Mouse (Mus musculus) heart, embryonic 10.5 days (tissue): ENCODE results near the gene Dennd1b. TPM values are rescaled to one million over a fixed set of nuclear protein-coding genes. Genes with fewer than 3 reads are reported as not detected.

Experiments used
- DNase-seq: peaks from one replicate; pipeline ENCODE4 v3.0.0-alpha.2; 2017; ENCODE audit warnings: low spot score
- H3K27ac ChIP-seq: fragments of 300-500 bp; sonication (generic); 2 replicates; pipeline ENCODE4 v1.5.1; 2016; ENCODE audit warnings: mild to moderate bottlenecking
- H3K27me3 ChIP-seq: fragments of 300-500 bp; sonication (generic); 2 replicates; pipeline ENCODE4 v1.6.1; 2016; ENCODE audit warnings: mild to moderate bottlenecking; ENCODE audit not compliant: poor library complexity, insufficient read depth, severe bottlenecking
- H3K36me3 ChIP-seq: fragments of 300-500 bp; sonication (generic); 2 replicates; pipeline ENCODE4 v1.6.1; 2016; ENCODE audit warnings: mild to moderate bottlenecking, moderate library complexity
- H3K4me1 ChIP-seq: fragments of 300-500 bp; sonication (generic); 2 replicates; pipeline ENCODE4 v1.6.1; 2016; ENCODE audit warnings: mild to moderate bottlenecking
- H3K4me3 ChIP-seq: fragments of 300-500 bp; sonication (generic); 2 replicates; pipeline ENCODE4 v1.5.1; 2016; ENCODE audit warnings: mild to moderate bottlenecking, moderate library complexity
- H3K9me3 ChIP-seq: fragments of 300-500 bp; sonication (generic); 2 replicates; pipeline ENCODE4 v1.6.1; 2016; ENCODE audit warnings: mild to moderate bottlenecking, moderate library complexity
- WGBS: fragments of 180-500 bp; shearing (Covaris S2); methylation state at CpG from one replicate; pipeline ENCODE4 v1.1.7; 2016; 5-methylcytosine and 5-hydroxymethylcytosine counted together
- polyA plus RNA-seq: library from polyadenylated mRNA; unstranded; fragments of >200 nt; fragmentation: Nextera tagmentation; extraction: Ambion mirVana; gene quantifications from 2 replicates; pipeline ENCODE4 v1.2.1, GENCODE M21; 2016

The Dennd1b gene
- polyA plus RNA-seq, 1 experiment from 2014 or later, result 9.3 TPM

DNA sequence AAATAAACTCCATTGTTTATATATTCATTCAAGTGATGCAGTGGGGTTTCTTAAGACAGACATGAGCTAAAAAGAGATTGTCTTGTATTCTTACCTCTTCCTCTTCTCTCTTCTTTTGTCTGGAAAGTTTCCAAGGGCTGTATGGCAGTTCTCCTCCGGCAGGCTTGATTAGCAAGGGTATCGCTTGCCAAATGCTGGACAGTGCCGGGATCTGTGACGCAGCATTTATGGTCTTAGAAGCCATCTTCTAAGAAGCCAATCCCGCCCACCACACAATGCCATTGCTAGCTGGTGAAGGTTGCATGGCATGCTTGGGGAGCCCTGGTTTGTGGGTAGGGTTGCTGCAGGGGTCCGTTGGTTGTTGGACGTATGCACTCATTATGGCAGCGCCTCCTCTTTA lies 115.8 kb downstream of the Dennd1b start:
- no peak overlapping the region for H3K27ac ChIP-seq
- H3K9me3 ChIP-seq, result no peaks in the 10 kb centered on the region
- no peak overlapping the region for H3K4me3 ChIP-seq
- WGBS, result 71% methylated on average over 8 of the region's 8 CpGs
- H3K4me1 ChIP-seq, result peaks cover 4% of the 10 kb centered on the region; the same call in 1 of the 2 replicates
- no peaks in the 10 kb centered on the region for H3K27me3 ChIP-seq
- 0 out of 2 replicates have a peak, but pooled peaks cover 4% of the 10 kb centered on the region for H3K36me3 ChIP-seq
- DNase-seq, result no peak

DNA sequence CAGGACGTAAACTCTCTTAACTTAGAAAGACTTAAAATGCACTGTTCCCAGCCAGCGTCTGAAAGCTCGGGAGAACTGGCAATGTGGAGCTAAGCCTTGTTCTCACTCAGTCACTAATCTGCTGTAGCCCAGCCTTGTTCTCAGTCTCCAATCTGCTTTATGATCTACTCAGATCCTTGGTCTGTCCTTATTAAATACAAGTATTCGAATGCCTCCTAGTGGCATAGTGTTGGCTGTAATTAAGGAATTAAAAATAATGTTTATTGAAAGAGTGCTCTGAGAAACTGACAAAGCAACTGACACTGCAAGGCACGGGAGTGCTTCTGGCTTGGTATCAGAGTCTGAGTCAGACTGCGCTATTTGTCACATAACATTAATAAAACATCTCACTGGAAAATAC lies 116.3 kb downstream of the Dennd1b start:
- Histone ChIP-seq H3K27ac (no peak overlapping the region), H3K4me3 (no peak overlapping the region), H3K36me3 (0 out of 2 replicates have a peak, but pooled peaks cover under 1% of the 10 kb centered on the region), H3K4me1 (peaks cover 4% of the 10 kb centered on the region; the same call in 1 of the 2 replicates), H3K27me3 (no peaks in the 10 kb centered on the region), H3K9me3 (no peaks in the 10 kb centered on the region)
- DNase-seq, result no peak
- 81% methylated on average over 6 of the region's 6 CpGs for WGBS

DNA sequence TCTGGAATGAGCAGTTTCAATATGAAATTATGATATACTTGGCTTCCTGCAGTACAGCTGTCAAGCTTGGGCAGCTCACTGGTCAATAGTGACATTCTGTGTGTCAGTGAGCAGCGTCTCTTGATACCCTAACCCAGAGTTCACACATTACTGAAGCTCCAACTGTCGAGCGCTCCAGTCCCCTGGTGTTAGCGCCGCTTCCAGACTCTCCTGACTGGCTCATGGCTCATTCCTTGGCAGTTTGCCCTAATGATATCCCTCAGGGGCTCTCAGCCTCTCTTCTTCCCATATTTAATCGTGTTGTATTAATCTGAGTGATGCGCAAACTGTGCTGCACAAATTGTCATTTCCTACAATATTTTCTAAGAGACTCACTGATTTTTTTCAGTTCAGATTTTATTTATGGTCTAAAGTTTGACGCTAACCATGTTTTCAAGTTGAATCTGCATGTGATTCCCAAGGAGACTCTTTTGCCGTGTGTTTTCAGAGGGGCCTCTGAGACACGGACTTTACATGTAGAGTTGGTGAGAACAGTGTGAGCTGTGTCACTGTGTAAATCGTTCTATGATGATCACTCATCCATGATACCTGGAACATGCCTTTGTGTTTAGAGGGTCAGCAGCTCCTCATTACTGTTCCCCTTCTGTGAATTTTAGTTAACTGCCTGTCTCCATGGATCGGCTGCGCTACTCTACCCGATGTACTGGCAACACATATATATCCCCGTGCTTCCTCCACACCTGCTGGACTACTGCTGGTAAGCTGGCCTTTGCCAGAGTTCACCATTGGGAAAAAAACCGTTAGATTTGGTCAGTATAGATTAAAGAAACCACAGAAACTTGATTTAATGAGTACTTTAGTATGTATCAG lies 117.5 kb downstream of the Dennd1b start:
- Histone ChIP-seq H3K27ac (no peak overlapping the region), H3K27me3 (no peaks in the 10 kb centered on the region), H3K36me3 (no peaks in the 10 kb centered on the region), H3K4me3 (no peak overlapping the region), H3K9me3 (no peaks in the 10 kb centered on the region), H3K4me1 (peaks cover 4% of the 10 kb centered on the region; the same call in 1 of the 2 replicates)
- WGBS, result 75% methylated on average over 16 of the region's 16 CpGs
- no peak for DNase-seq

DNA sequence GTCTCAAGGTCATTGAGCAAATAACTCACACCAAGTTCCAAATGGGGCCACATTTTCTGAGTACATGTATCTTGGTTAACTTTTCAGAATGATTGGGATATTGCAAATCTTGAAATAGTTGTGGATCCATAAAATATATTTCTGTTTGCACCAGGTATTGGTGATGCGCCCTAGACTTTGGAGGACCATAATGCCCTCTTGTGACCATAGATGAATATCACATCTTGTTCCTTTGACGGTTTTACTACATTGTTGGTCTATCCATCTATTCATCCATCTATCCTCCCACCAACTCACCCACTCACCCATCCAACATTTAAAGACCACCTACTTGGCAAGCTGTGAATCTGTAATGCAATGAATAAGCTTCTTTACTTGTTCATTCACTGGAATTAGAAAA lies 120.1 kb downstream of the Dennd1b start:
- no peak for DNase-seq
- H3K9me3 ChIP-seq, result no peaks in the 10 kb centered on the region
- 69% methylated on average over 2 of the region's 2 CpGs for WGBS
- no peaks in the 10 kb centered on the region for H3K36me3 ChIP-seq
- H3K27ac ChIP-seq, result no peak overlapping the region
- no peaks in the 10 kb centered on the region for H3K27me3 ChIP-seq
- peaks cover 4% of the 10 kb centered on the region; the same call in 1 of the 2 replicates for H3K4me1 ChIP-seq
- no peak overlapping the region for H3K4me3 ChIP-seq

DNA sequence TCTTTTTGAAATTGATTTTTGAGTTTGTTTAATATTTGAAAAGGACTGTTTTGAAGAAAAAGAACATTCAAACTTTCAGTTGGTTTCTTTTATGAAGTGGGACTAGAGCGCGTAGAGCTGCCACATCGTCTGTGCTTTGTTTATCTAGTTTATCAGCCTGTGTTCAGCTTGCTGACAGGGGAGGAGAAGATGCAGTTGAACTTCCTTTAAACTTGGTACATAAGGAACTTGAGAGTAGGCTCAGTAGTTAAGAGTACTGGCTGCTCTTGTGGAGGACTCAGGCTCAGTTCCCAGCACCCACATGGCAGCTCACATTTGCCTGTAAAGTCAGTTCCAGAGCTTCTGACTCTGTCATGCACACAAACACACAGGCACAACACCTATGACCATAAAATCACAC lies 124.3 kb downstream of the Dennd1b start:
- H3K4me1 ChIP-seq, result no peaks in the 10 kb centered on the region
- 70% methylated on average over 3 of the region's 3 CpGs for WGBS
- H3K9me3 ChIP-seq, result no peaks in the 10 kb centered on the region
- DNase-seq, result no peak
- no peak overlapping the region for H3K4me3 ChIP-seq
- no peaks in the 10 kb centered on the region for H3K36me3 ChIP-seq
- H3K27me3 ChIP-seq, result no peaks in the 10 kb centered on the region
- no peak overlapping the region for H3K27ac ChIP-seq

DNA sequence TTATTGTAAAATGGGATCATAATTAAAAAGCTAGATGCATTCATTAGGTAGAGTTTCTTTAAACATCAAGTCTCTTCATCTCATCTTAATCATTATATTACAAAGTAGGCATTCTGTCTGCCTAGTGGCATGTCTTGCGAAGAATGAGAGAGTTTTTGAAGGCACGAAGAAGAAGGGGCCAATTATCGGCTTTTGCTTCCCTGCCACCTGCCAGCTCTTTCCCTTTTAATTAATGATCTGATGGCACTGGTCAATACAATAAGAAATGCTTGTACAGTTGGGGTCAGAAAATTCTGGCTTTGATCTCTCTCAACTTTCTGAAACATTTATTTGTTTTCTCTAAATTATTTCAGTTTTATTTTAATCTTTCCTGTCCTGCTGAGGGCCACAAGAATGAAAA lies 127.5 kb downstream of the Dennd1b start:
- no peaks in the 10 kb centered on the region for H3K9me3 ChIP-seq
- 91% methylated on average over 3 of the region's 3 CpGs for WGBS

DNA sequence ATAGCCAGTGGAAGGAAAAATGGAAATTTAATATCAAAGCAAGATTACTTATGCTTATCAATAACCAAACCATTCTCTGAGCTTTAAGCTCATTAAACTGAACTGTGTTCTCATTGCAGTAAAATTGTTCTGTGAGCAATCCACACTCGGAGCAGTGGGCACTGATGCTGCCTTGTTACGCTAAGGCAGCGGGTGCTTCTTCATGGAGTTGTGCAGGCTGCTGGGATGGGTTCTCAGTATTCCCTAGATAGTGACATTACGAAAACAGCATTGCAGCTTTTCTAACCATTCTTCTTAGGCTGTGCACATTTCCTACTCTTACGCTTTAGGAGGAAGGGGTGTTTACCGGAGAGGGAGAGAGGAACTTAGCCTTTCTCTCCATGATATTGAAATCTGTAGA lies 128.5 kb downstream of the Dennd1b start:
- DNase-seq, result no peak
- H3K27me3 ChIP-seq, result no peaks in the 10 kb centered on the region
- H3K4me1 ChIP-seq, result no peaks in the 10 kb centered on the region
- H3K9me3 ChIP-seq, result no peaks in the 10 kb centered on the region
- H3K4me3 ChIP-seq, result no peak overlapping the region
- WGBS, result 92% methylated on average over 6 of the region's 6 CpGs
- no peak overlapping the region for H3K27ac ChIP-seq
- H3K36me3 ChIP-seq, result peaks cover 5% of the 10 kb centered on the region; the same call in 1 of the 2 replicates

More for the DNA sequence above, 127.5 kb downstream of the Dennd1b start:
- Histone ChIP-seq H3K4me3 (no peak overlapping the region), H3K4me1 (no peaks in the 10 kb centered on the region), H3K27me3 (no peaks in the 10 kb centered on the region), H3K36me3 (peaks cover 2% of the 10 kb centered on the region; the same call in 1 of the 2 replicates), H3K27ac (no peak overlapping the region)
- DNase-seq, result no peak

DNA sequence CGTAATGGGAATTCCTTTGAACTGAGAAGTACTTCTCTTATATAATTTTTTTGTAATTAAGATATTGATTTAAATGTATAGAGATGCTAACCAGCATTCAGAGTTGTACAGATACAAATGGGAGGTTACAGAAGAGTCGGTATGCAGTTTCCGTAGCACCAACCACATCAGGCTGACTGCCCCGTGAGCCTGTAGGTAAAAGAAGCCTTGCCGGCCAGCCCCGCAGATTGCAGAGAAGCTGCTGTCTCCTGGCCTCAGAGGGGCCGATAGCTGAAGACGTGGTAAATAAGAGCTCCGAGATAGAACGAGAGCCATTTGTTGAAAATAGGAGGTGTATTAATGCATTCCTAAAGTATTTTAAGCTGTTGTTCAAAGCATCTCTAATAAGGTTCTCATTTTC lies 128.9 kb downstream of the Dennd1b start:
- no peaks in the 10 kb centered on the region for H3K4me1 ChIP-seq
- no peak overlapping the region for H3K27ac ChIP-seq
- DNase-seq, result no peak
- peaks cover 5% of the 10 kb centered on the region; the same call in 1 of the 2 replicates for H3K36me3 ChIP-seq
- H3K9me3 ChIP-seq, result no peaks in the 10 kb centered on the region
- WGBS, result 75% methylated on average over 10 of the region's 10 CpGs
- no peaks in the 10 kb centered on the region for H3K27me3 ChIP-seq
- no peak overlapping the region for H3K4me3 ChIP-seq

DNA sequence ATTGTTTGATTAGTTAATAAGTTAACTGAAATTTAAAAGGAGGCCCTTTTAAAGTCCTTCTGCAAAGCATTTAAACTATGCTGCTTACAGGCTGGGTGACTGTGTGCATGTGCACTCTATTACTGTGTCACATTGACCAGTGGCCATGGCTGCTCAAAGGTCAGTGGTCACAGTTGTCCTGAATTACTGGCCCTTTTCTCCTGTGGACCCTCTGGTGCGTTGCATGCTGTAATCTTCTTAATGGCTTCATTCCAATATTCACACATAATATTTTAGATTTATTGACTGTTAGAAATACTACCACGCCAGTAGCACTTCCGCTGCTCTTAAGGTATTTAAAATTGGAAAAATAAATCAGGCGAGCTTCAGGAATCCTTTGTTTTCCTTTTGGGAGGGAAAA lies 129.5 kb downstream of the Dennd1b start:
- H3K36me3 ChIP-seq, result peaks cover 5% of the 10 kb centered on the region; the same call in 1 of the 2 replicates
- WGBS, result 86% methylated on average over 4 of the region's 4 CpGs
- no peak overlapping the region for H3K27ac ChIP-seq
- H3K4me3 ChIP-seq, result no peak overlapping the region
- H3K27me3 ChIP-seq, result no peaks in the 10 kb centered on the region
- no peaks in the 10 kb centered on the region for H3K4me1 ChIP-seq
- no peak for DNase-seq
- H3K9me3 ChIP-seq, result no peaks in the 10 kb centered on the region

DNA sequence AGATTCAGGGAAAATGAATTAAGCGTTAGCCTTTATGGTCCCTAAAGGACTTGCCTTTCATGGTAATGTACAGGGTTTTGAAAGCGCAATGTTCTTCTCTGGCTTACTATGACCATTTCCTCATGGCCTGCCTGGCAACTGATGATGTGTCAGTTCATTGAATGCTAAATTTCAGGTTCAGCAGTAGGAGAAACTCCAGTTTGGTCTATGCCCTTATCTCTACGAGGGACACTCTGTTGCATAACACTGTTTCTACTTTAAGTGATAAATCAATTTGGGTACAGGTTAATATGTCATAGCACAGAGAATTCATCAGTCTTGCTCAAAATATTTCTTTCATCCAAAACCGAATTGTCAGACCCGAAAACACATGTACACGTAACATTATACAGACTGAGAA lies 133.1 kb downstream of the Dennd1b start:
- Histone ChIP-seq H3K27ac (no peak overlapping the region), H3K4me1 (no peaks in the 10 kb centered on the region), H3K4me3 (no peak overlapping the region), H3K9me3 (no peaks in the 10 kb centered on the region), H3K27me3 (no peaks in the 10 kb centered on the region), H3K36me3 (peaks cover 5% of the 10 kb centered on the region; the same call in 1 of the 2 replicates)
- WGBS, result 89% methylated on average over 6 of the region's 6 CpGs
- no peak for DNase-seq

DNA sequence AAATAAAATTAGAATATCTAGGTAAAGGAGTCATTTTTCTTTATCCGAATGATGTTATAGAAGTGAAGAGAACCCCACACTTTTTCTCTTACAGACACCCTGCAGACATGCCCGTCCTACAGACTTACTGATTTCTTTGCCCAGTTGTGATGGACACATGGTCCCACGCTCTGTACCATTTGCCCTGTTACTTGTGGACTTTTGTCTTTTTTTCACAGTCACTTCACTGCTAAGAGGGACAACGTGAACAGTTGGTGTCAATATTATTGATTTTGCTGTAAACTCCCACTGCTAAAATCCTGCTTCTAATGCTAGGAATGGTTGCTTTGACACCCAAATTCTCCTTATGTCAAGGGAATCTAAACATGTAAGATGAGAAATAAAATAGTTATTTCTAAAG lies 134.9 kb downstream of the Dennd1b start:
- H3K9me3 ChIP-seq, result no peaks in the 10 kb centered on the region
- H3K27ac ChIP-seq, result no peak overlapping the region
- no peak for DNase-seq
- H3K36me3 ChIP-seq, result peaks cover 11% of the 10 kb centered on the region; the same call in 1 of the 2 replicates
- no peaks in the 10 kb centered on the region for H3K27me3 ChIP-seq
- 87% methylated on average over 4 of the region's 4 CpGs for WGBS
- no peaks in the 10 kb centered on the region for H3K4me1 ChIP-seq
- no peak overlapping the region for H3K4me3 ChIP-seq

DNA sequence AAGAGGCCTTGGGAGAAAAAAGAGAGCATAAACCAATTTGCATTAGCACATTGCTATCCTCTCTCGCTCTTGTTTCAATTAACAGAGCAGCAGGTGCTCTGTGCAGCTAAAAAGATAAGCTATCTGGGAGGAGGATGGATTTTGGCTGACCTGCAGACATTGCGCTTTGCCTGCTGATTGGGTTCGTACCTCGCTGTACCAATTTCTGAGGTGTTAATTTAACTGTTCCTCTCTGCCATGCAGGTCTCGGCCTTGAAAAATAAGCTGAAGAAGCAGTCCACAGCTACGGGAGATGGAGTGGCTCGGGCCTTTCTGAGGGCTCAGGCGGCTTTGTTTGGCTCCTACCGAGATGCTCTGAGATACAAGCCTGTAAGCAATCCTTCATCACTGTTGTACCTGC lies 138.5 kb downstream of the Dennd1b start:
- no peaks in the 10 kb centered on the region for H3K4me1 ChIP-seq
- H3K9me3 ChIP-seq, result no peaks in the 10 kb centered on the region
- no peaks in the 10 kb centered on the region for H3K27me3 ChIP-seq
- 55% methylated on average over 9 of the region's 9 CpGs for WGBS
- H3K27ac ChIP-seq, result no peak overlapping the region
- no peak overlapping the region for H3K4me3 ChIP-seq
- DNase-seq, result no peak
- H3K36me3 ChIP-seq, result peaks cover 23% of the 10 kb centered on the region; the same call in 1 of the 2 replicates

DNA sequence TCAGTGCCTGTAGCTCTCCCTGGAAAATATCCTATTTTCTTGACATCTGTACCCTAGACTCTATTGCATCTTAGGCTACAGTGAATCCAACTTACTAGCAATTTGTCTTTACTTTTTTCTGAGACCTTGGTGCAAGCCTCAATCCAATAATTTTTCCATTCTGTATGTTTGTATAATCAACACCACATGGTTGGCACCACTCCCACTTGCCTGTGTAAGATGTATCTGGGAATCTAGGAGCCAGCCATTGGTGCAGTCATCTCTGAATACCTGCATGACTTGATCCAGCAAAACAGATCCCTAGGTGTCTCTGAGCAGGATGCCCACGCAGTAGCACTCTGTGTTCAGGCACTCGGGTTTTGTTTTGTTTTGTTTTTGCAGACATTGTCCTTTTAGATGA lies 145.0 kb downstream of the Dennd1b start:
- H3K4me1 ChIP-seq, result peaks cover 15% of the 10 kb centered on the region
- H3K36me3 ChIP-seq, result peaks cover 15% of the 10 kb centered on the region; the same call in 1 of the 2 replicates
- 87% methylated on average over 2 of the region's 2 CpGs for WGBS
- H3K4me3 ChIP-seq, result no peak overlapping the region
- DNase-seq, result no peak
- no peak overlapping the region for H3K27ac ChIP-seq
- no peaks in the 10 kb centered on the region for H3K9me3 ChIP-seq
- no peaks in the 10 kb centered on the region for H3K27me3 ChIP-seq
